Mouse (Mus musculus): Measurements from ENCODE around the gene Cntnap4.

Gene Cntnap4

DNA sequence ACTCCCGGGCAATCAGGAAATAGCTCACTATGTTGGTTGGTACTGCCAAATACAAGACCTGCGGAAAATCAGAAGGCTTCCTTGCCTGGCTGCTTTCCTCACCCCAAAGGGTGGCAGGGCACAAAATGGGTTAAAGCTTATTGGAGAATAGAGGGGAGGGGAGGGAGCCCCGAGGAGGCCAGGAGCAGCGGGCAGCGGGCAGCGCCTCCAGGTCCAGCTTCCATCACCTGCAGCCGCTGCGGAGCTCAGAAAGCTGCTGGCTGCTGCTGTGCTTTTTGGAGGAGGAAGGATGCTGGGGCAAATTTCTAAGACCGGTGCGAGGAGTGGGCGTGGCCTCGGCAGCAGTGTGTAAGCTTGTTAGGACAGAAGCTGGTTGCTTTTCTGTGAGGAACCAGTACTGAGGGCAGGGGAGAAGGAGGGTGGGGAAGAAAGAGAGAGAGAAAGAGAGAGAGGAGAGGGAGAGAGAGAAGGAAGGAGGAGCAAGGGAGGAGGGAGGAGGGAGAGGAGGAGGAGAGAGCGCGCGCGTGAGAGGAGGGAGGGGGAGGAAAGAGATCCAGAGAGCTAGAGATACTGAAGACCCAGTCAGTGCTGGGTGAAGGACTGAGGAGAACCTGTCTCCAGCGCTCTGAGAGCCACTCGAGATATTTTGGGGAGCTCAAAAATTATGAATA, at the start of gene Cntnap4:
Cntnap4 (plus strand) TSS at position 573 of the 671 bp plus-strand sequence.
- no peak for DNase-seq (ENCODE audit: extremely low read depth, low read depth, low spot score)

DNA sequence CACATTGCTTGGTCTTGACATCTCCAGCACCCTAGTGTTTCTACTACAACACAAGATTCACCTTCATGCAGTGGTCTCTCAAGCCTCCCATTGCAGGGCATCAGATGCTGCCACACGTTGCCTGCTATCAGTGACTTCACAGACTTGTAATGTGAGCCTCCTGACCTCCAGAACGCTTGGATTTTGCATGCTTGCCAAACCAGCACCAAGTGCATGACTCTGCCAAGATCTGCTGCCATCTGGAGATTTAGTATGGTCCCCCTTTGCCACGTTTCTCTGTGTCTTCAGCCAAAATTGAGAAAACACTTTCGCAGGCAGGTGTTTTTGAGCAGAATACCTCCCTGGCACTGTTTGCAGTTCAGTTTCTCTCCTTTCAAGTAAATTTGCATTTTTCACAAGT, 12.5 kb upstream of the Cntnap4 start:
- DNase-seq (ENCODE audit: extremely low read depth, low read depth, low spot score) = no peak

DNA sequence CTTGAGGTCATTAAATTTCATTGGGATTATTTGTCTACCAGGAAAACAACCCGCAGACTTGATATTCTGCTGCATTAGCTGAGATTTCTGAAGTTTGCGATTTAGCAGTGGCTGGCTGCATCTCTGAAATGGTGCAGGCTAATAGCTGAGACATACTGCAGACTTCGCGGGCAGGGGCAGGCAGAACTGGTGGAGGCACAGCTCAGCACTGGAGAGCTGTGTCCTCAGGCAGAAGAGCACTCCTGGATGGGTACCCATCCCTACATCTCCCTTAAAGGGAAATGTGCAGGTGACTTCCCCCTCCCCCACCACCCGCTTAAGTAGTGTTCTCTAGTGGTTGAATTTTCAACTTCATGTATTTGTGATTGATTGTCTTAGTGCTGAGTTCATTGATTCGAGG, 698 bp downstream of the Cntnap4 start:
- no peak for DNase-seq (ENCODE audit: extremely low read depth, low read depth, low spot score)

DNA sequence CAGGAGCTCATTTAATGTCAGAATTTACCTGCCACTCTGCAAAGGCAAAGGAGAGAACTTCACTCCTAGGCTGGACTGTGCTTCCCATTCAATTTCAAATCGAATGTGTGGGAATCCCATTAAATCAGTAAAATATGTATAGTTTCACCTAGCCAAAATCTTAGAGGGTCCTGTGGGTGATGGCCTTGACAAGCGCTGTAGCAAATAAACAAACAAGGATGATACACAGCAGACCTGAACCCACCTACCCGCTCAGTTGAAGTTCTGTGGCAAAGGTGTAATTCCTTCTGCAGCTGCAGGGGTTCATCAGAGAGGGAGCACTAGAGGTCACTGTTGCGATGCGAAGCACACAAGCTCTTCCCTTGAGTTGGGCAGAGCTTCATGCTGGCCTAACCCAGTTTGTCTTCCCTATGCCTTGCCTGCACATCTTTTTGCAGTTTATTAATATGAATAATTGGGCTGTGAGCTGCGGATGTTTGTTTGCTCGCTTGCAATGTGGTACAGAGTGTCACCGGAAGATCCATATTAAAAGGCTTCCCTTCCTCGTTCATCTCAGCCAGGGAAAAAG, 1.6 kb downstream of the Cntnap4 start:
- DNase-seq (ENCODE audit: extremely low read depth, low read depth, low spot score) = no peak

DNA sequence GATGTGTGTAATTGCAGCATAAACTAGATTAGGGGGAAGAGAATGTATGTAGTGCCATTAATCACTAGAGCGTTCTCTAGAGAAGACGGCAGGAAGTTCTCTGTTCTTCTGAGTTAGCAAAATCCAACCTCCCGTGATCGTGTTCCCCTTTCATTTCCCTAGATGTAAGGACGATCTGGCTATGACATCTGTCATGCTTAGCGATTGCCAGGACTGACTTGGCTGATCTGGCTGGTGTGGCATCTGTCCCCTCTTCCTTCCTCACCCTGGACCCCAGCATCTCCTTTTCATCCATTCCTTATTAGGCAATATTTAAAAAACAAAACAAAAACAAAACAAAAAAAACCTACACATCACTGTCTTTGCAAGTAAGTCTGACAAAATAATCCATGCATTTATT, 11.6 kb downstream of the Cntnap4 start:
- no peak for DNase-seq (ENCODE audit: extremely low read depth, low read depth, low spot score)

DNA sequence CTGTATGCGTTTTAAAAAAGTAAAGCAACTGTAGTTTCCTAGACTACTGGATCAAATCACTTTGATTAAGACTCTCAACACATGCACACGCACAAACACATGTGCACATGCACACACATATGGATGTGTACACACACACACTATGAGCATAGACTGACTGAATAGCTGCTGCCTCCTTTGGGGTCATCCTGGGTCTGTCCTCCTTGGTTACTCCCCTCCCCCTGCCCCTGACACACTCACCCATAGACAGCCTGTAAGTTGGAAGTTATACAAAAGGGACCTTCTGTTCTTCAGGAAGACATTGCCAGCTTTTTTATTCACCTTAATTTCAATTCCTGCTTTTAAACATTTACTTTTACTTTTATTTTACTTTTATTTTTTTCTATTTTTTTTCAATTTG, 13.6 kb downstream of the Cntnap4 start:
- no peak for DNase-seq (ENCODE audit: extremely low read depth, low read depth, low spot score)

DNA sequence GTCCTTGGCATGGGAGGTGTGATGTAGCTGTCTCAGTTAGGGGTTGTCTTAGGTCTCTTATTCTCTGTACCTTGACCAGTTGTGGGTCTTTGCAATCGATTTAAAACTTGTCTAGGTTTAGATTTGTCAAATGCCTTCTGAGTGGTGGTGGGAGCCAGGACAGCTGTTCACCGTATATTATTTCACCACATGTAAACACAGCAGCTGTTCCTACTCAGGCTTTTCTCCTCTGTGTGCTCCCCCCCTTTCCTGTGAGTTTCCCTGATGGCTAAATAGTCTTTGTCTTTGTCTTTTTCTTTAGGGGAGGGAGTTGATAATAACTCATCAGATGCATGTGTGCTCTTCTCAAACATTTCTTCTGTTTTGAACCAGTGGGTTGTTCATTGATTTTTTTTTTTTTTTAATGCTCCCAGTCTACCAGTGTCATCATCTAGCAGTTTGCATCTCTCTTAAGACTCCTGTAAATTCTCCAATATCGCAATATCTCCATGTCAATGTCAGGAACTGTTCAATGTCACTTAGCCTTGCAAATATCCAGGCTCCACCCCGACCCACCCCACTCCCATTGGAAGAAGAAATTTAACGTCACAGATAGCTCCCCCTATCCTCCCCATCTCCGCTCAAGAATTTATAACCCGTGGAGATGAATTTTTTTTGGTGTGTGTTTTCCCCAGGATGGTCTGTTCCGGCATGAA, 18.7 kb downstream of the Cntnap4 start:
- no peak for DNase-seq (ENCODE audit: extremely low read depth, low read depth, low spot score)

DNA sequence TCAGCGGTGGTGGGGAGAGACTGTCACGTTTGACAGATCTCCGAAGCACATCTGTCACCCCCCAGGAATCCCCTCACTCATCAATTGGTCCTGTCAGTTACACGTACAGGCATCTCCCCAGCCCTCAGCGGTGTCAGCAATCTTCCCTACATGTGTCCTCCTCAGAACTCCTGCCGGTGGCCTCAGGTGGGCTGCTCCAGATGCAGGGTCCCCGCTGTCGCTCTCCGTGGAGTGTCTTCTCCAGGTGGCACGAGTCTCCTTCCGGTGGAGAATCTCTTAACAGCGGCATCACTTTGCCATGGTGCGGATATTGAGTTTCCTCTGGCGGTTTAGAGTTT, 19.2 kb downstream of the Cntnap4 start:
- DNase-seq (ENCODE audit: extremely low read depth, low read depth, low spot score) = no peak

DNA sequence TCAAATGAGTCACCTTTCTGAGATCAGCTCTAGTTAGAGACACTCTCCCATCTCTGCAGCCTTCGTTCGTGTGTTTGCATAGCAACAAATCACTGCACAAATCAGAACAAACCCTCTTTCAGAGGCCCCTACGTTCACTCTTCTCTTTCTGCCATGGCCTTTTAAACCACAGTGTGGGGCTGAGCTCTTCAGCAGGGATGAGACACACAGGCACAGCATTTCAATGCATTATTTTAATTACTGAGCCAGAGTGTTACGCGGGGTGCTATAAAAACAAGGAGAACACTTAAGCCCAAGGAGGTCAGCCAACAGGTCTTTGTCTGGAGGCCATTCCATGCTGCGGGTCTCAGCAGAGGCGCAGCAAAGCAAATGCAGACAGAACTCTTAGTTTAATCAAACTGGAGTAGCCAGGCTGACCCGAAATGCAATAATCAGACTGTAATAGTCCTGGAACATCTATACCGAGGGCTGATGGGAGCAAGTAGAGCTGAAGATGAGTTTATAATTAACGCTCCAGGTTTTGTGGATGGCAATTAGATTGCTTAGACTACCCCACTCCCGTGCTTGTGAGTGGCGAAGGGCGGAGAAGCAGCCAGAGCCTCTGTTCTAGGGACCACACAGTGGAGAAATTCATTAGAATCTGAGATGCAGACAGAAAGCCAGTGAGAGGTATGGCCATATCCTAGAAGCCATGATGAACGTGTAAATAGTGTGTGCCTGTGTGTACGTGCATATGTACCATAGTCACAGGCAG, 26.4 kb downstream of the Cntnap4 start:
- no peak for DNase-seq (ENCODE audit: extremely low read depth, low read depth, low spot score)

DNA sequence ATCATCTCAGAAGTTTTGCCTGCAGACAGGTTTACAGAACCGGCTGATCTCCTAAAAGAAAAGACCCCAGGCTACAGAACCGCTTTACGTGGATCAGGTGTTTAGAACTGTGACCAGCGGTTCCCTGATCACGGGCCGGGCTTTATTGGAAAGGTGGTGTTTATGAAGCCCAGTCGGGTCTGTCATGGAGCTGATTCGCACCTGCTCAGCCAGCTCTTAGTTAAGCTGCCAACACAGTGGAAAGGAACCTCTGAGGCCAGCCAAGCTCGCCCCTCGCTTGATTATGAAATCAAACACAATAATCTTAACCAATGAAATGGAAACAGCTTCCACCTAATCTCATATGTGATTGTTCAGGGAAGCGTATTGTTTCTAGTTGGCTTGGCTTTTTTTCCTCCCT, 30.1 kb downstream of the Cntnap4 start:
- DNase-seq (ENCODE audit: extremely low read depth, low read depth, low spot score) = no peak

DNA sequence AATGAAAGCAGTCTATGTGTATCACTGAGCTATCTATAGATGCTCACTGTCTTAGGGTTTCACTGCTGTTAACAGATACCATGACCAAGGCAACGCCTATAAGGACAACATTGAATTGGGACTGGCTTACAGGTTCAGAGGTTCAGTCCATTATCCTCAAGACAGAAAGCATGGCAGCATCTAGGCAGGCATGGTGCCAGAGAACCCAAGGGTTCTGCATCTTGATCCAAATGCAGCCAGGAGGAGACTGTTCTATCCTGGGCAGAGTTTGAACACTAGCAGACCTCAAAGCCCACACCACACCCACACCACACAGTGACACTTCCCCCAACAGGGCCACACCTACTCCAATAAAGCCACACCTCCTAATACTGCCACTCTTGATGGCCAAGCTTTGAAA, 31.3 kb downstream of the Cntnap4 start:
- DNase-seq (ENCODE audit: extremely low read depth, low read depth, low spot score) = no peak

DNA sequence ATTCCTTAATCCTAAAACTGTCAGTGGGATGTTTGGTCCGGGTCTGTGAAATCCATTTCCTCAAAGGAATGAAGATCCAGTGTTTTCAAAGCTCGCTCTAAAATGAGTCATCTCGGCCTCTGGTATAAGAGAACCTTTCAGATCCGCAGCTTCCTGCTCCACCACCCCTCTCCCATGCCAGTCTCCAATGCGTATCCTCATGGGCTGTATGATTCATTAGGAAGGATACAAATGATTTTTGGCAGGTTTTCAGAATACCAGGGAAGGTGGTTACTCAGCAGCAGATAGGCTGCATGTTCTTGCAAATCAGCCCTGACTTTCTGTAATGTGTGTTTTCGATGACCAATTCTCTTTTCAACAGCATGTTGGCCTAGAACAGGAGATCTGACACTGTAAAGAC, 40.3 kb downstream of the Cntnap4 start:
- DNase-seq (ENCODE audit: extremely low read depth, low read depth, low spot score) = no peak

DNA sequence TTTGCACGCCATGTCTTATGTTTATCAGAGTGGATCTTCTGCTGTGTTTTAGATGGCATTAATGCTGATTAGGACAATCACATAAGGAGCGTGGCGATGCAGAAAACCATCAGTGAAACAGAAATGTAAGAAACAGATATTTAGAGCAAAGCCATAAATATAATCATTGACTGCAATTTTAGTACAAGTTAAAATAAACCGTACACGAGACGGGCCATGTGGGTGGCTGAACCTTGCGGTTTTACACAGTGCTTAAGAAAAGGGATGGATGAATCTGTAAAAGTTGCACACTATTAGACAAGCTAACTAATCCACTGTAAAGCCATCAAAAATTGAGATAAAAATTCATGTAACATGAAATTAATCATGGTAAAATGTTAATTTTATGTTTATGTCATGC, 58.9 kb downstream of the Cntnap4 start:
- no peak for DNase-seq (ENCODE audit: extremely low read depth, low read depth, low spot score)

DNA sequence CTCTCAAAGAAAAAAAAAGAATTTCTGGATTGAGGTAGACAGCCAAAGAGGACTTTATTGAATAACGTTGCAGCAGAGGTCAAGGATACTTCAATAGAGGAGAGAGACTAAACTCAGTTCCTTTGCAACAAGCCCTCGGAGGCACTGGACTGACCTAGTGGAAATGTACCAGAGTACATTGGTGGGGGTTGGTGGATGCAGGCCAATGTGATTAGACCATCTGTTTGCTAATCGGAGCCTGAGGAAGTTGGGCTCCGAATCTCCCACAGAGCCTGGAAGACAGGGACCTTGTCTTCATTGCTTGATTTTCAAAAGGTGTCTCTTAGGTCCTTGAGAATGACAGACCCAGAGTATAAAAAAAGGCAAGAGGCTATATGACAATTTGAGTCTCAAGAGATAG, 82.8 kb downstream of the Cntnap4 start:
- DNase-seq (ENCODE audit: extremely low read depth, low read depth, low spot score) = no peak

DNA sequence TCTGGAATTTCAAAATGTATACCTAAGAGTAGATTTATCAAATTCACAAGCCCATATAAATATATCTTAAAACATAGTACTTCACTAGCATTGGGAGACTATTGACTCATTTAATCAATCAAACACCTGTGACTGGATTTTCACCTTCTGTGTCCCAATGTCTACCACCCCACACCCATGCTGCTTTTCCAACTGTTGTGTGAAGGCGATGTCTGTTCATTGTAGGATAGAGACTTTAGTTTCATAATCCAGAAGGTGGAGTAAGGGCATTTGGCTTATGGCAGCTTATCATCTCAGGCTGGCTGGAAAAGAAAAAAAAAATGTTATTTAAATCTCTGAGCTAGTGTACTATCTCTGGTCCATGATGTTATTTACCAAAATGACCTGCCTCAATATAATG, 83.4 kb downstream of the Cntnap4 start:
- no peak for DNase-seq (ENCODE audit: extremely low read depth, low read depth, low spot score)

DNA sequence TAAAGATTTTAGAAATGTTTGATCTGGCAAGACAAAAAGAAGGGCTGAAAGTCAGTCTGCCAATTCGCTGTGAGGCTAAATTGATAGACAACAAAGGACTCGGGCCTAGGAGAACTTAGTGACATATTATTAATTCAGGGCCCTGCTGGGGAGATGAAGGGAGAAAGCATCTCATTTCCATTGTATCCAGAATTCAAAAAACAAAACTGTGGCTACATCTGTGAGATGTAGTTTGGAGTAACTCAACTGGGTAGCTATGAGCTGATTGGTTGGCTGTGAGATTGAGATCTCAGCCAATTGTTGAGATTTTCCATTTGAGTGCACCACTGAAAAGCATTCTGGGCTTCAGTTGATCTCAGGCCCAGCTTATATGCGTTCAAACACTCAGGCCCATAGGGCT, 84.2 kb downstream of the Cntnap4 start:
- DNase-seq (ENCODE audit: extremely low read depth, low read depth, low spot score) = no peak

DNA sequence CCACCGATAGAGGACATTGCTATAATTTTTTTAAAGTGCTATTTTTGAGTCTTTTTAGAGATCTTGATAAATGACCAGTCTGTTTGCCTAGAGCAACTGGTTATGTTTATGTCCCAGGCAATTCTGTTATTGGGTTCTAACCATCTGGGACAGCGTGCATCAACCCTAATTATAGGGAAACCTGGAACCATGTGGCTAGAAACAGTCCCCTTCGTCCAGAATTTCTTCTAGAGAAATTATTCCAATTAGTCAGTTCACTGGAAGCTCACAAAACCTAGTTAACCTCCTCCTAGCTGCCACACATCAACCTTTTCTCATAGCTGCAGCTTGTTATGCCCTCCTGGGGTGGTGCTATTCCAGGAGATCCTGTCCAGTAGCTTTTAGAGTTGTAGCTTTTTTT, 94.2 kb downstream of the Cntnap4 start:
- no peak for DNase-seq (ENCODE audit: extremely low read depth, low read depth, low spot score)

DNA sequence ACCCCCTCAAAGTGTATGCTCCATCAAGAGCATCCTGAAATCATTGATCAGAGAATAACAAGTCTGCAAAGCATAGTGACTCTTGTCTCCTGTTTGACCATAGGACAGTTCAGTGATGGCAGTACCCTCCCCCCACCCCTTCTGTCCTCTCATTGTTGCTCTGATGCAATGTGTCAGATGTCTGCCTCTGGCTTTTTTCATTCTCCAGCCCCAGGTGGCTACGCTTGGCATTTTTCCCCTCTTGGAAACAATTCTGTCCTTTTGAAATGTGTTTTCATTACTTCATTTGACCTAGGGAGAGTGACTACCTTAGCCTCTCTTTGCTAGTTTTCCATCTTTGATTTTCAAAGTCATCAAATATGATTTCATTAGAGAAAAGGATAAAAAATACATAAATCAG, 104.8 kb downstream of the Cntnap4 start:
- no peak for DNase-seq (ENCODE audit: extremely low read depth, low read depth, low spot score)

DNA sequence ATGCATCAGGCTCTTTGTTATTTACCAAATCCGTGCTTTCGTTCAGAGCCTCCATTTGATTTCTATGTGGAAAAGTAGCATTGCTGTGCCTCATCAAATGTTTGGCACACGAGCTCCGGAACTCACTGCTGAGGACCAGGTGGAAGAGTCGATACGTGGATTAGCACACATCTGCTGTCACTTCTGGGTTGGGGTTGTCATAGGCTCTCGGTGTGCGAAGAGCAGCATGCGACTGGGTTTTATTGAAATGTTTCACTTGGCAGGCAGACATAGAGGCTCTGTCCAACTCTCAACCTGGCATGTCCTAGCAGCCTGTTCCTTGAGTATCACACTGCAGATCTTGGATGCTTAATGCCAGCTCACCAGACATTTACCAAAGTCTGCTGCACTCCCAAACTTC, 111.9 kb downstream of the Cntnap4 start:
- DNase-seq (ENCODE audit: extremely low read depth, low read depth, low spot score) = no peak

DNA sequence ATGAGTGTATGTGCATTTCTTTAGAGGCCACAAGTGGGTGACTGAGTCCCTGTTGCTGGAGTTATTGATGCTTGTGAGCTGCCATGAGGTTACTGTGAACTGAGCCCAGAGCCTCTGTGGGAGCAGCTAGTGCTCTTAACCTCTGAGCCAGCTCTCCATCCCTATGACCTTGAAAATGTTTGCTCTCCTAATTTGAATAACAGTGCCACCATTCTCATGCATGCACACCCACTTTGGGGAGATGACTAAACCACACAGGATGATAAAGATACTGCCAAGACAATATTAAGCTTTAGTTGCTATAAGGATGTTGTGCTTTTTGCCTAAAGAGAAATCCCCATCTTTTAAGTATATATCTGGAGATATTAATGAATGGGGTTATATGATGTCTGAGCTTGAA, 125.9 kb downstream of the Cntnap4 start:
- no peak for DNase-seq (ENCODE audit: extremely low read depth, low read depth, low spot score)

DNA sequence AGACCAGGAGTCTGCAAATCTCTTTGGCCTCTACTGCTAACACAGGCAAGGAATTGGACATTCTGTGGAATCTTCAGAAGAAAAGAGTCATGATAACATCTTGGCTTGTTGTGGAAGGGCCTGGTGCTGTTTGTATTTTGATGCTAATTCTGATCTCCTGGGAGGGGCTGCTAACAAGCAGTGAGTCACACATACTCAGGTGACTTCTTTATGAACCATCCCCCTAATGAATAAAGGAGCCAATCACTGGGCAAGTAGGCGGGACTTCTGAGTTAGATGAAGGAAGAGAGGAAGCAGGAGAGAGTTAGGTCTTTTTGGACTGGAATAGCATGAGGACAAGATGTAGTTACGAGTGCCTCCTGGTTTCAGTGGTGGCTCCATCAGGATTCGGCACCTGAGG, 128.3 kb downstream of the Cntnap4 start:
- no peak for DNase-seq (ENCODE audit: extremely low read depth, low read depth, low spot score)

DNA sequence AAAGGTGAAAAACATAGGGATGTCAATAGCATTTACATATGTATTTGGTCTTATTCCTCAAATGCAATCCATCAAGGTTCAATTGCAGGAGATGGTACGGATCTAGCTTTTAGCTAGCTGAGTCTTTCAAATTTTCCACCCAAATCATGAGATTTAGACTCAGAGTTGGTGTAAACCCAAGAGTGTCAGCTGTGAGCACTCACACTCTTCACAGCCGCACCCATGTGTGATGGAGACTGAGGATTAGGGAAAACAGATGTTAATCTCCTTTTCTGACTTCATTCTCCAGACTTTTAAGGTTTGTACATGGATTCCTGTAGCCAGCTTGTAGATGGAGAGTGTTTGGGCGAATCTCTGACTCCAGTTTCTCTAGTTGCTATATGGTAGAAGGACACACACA, 147.1 kb downstream of the Cntnap4 start:
- no peak for DNase-seq (ENCODE audit: extremely low read depth, low read depth, low spot score)

All from fat pad, adult 2 months (tissue).